Mouse (Mus musculus): ENCODE measurements around the gene Olfr1183. TPM values are rescaled to one million over a fixed set of nuclear protein-coding genes. Genes with fewer than 3 reads are reported as not detected.

Gene Olfr1183
- not detected for total RNA-seq (2023)

DNA sequence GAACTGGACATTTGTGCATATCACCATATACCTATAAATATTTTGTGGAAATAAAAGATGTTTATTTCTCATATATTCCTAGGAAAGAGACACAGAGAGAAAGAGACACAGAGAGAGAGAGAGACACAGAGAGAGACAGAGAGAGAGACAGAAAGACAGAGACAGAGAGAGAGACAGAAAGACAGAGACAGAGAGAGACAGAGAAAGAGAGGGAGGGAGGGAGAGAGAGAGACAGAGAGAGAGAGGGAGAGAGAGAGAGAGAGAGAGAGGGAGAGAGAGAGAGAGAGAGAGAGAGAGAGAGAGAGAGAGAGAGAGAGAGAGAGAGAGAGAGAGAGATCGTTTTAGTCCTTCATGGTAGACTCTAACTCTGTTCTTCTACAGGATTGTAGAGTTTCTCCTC is at the start of gene Olfr1183:
Gene Olfr1183, plus strand, starts transcription at position 301 of the 400 bp plus-strand sequence.

DNA sequence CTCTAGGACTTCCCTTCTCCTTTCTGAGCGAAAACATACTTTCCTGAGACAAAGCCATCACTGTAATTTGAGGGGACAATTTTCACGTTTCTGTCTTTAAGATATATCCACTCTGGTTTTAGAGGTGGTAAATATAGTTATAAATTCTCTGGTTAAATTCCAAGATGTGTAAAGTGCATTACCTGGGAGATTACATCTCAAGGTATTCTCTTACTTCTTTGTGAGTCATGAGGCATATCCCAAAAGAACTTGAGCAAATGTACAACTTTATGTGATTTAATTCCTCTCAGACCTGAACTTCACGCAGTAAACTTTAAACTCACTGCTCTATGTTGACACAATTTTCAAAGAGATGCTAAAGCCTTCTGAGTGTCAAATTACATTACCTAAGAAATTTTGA is 48.3 kb upstream of the Olfr1183 start, which contains the start of gene Olfr1179:
Gene Olfr1179, minus strand, starts transcription at position 101 of the 400 bp plus-strand sequence.

GRCm38 (mm10) chr2:88419051-88419450 is 35.6 kb upstream of the Olfr1183 start, which contains the start of gene Olfr1180:
TSS of gene Olfr1180 (minus strand) at chr2:88419151.

DNA sequence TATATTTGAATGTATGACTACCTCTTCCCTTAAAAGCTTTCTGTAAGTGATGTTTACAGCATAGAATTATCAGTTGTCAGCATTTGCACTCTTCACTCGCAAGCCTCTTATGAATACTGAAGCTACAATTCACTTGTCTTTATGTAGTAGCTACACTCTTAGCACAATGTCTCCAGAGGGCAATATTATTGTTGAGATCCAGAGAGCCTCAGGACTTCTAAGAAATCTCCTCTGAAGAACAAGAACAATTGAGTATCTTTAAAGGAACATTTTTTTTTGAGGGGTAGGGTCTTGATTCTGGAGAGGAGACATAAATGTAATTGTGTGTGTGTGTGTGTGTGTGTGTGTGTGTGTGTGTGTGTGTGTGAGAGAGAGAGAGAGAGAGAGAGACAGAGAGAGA is 28.6 kb upstream of the Olfr1183 start, which contains the start of gene Olfr1181:
Gene Olfr1181, minus strand, starts transcription at position 101 of the 400 bp plus-strand sequence.

DNA sequence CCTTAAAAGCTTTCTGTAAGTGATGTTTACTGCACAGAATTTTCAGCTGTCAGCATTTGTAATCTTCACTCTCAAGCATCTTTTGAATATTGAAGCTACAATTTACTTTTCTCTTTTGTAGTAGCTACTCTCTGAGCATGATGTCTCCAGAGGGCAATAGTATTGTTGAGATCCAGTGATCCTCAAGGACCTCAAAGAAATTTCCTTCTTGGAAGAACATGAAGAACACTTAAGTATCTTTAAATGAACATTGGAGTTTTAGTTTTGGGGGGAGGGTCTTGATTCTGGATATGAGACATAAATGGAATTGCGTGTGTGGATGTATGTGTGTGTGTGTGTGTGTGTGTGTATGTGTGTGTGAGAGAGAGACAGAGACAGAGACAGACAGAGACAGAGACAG is 5.6 kb upstream of the Olfr1183 start, which contains the start of gene Gm13757:
Gene Gm13757, minus strand, starts transcription at position 101 of the 400 bp plus-strand sequence.

DNA sequence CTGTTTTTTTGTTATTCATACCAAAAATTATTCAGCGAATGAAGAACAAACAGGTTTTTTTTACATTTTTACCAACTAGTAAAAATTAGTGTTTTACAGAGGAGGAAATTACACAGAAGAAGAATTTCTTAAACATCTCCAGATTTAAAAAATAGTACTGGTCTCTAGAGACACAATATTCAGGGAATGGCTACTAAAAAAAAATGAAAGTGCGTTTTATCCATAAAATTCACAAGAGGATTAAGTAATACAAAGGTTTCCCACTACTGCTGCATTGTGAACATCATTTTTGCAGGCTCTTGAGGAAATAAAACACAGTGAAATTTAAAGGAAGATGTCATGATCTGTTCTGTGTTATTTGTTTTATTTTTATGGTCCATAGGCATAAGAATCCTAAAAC is 28.6 kb downstream of the Olfr1183 start, which contains the start of gene Olfr1184:
Gene Olfr1184, plus strand, starts transcription at position 301 of the 400 bp plus-strand sequence.

GRCm38 (mm10) chr2:88493020-88493419 is 38.4 kb downstream of the Olfr1183 start, which contains the start of gene Olfr1185-ps1:
TSS of gene Olfr1185-ps1 (plus strand) at chr2:88493320.

GRCm38 (mm10) chr2:88518251-88518650 is 63.6 kb downstream of the Olfr1183 start, which contains the start of gene Olfr1186:
TSS of gene Olfr1186 (plus strand) at chr2:88518551.

Other genes with a start within 250 kb of the Olfr1183 start
- not detected for gene Olfr1170, start 226.5 kb upstream of the Olfr1183 start, total RNA-seq (2023)
- not detected for gene Olfr1173, start 175.0 kb upstream of the Olfr1183 start, total RNA-seq (2023)
- gene Olfr1174-ps, start 139.7 kb upstream of the Olfr1183 start, total RNA-seq (2023): not detected
- not detected for gene Olfr1175-ps, start 127.7 kb upstream of the Olfr1183 start, total RNA-seq (2023)
- gene Olfr1176, start 118.1 kb upstream of the Olfr1183 start, total RNA-seq (2023): not detected
- not detected for gene Olfr1177-ps, start 108.4 kb upstream of the Olfr1183 start, total RNA-seq (2023)
- not detected for gene Olfr1178, start 67.8 kb upstream of the Olfr1183 start, total RNA-seq (2023)
- gene Olfr1179, start 48.4 kb upstream of the Olfr1183 start, total RNA-seq (2023): not detected
- gene Olfr1180, start 35.7 kb upstream of the Olfr1183 start, total RNA-seq (2023): not detected
- gene Olfr1181, start 28.7 kb upstream of the Olfr1183 start, total RNA-seq (2023): not detected
- not detected for gene Gm13757, start 5.7 kb upstream of the Olfr1183 start, total RNA-seq (2023)
- not detected for gene Olfr1184, start 28.7 kb downstream of the Olfr1183 start, total RNA-seq (2023)
- not detected for gene Olfr1185-ps1, start 38.5 kb downstream of the Olfr1183 start, total RNA-seq (2023)
- not detected for gene Olfr1186, start 63.7 kb downstream of the Olfr1183 start, total RNA-seq (2023)
- not detected for gene Olfr1188, start 102.1 kb downstream of the Olfr1183 start, total RNA-seq (2023)
- not detected for gene Olfr1189, start 131.6 kb downstream of the Olfr1183 start, total RNA-seq (2023)
- not detected for gene Olfr1191-ps1, start 185.7 kb downstream of the Olfr1183 start, total RNA-seq (2023)
- not detected for gene Olfr1192-ps1, start 193.6 kb downstream of the Olfr1183 start, total RNA-seq (2023)
- not detected for gene Olfr1193, start 220.8 kb downstream of the Olfr1183 start, total RNA-seq (2023)
- not detected for gene Olfr1195, start 234.3 kb downstream of the Olfr1183 start, total RNA-seq (2023)
- gene Olfr1196, start 249.7 kb downstream of the Olfr1183 start, total RNA-seq (2023): not detected